Mouse (Mus musculus): ENCODE data around the gene Fam50b.

The Fam50b gene

DNA sequence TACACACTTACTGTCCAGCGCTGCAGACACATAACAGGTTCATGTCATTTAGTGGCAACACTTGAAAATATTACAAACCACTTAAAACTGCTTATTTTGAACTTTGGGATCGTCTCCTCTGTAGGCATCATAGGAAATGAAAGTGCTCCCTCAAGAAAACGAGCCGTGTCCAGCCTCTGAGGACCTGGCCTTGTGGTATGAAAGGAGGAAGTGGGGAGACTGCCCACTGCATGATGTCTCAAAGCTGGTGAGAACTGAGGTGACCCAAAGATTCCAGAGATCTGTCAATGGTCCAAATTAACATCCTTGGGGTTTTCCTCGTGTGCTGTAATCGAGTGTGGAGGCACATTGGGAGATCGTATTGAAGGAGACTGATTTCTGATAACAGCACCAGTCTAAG is 58.4 kb downstream of the Fam50b start:
- no peak for DNase-seq (ENCODE audit: low spot score in 2 of 2)

GRCm38 (mm10) chr13:34793816-34794215 is 59.2 kb downstream of the Fam50b start:
- DNase-seq (ENCODE audit: low spot score in 2 of 2) = peak in 1 of 2 experiments; percentile 18

DNA sequence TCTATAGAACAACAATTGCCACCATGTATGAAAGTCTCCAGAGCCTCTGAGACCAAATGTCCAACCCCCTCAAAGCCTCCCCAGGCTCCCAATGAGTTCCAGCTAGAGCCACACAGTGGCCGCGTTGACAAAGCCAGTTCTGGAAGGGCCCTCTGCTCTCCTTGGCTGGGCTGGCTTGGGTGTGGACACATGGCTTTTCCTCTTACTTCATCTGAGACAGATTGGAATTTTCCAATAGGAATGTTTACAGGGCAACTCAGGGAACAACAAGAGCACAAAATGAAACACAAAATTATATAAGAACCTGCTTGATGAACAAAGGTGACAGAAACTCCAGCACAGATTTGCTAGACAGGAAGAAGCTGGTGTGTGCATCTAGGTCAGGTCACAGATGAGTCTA is 59.8 kb downstream of the Fam50b start:
- no peak for DNase-seq (ENCODE audit: low spot score in 2 of 2)

All from right cerebral cortex, postnatal 36 days (tissue).